Mouse (Mus musculus) CH12.LX (cell line): ENCODE data around the gene Alb. TPM values are rescaled to one million over a fixed set of nuclear protein-coding genes. Genes with fewer than 3 reads are reported as not detected.

Experiments
- DNase-seq: peaks from one replicate; pipeline ENCODE4 v3.0.0-alpha.2; 2013; ENCODE audit errors: extremely low read depth
- H3K27ac ChIP-seq: 2 replicates; pipeline ENCODE4 v1.5.1; 2012; ENCODE audit warnings: low read depth, mild to moderate bottlenecking, control low read depth, moderate library complexity; ENCODE audit not compliant: insufficient read depth
- H3K27me3 ChIP-seq: replicated peaks from 2 replicates; pipeline ENCODE3; 2012; ENCODE audit warnings: inconsistent platforms
- H3K36me3 ChIP-seq, 2 experiments: replicated peaks in 1 of 2; 2 replicates each; pipeline versions ENCODE3 to v1.6.1; 2012; ENCODE audit warnings: inconsistent platforms in 1 of 2, low read length in 1 of 2, mild to moderate bottlenecking in 1 of 2, mixed read lengths in 1 of 2, moderate library complexity in 1 of 2; ENCODE audit not compliant: control insufficient read depth in 1 of 2, insufficient read depth in 1 of 2
- H3K4me1 ChIP-seq, 2 experiments: 2 replicates each; pipeline ENCODE4 v1.6.1; 2012; ENCODE audit warnings: inconsistent platforms in 1 of 2, moderate library complexity in 1 of 2; ENCODE audit not compliant: insufficient read depth in 2 of 2, control insufficient read depth in 1 of 2
- H3K4me2 ChIP-seq: 2 replicates; pipeline ENCODE4 v1.6.1; 2012; ENCODE audit warnings: low read depth, mild to moderate bottlenecking, control low read depth; ENCODE audit not compliant: poor library complexity, insufficient read depth, severe bottlenecking
- H3K4me3 ChIP-seq, 3 experiments: fragments of 150-350 bp in 1 of 3; sonication (generic) in 1 of 3; replicated peaks in 1 of 3; 2 replicates each; pipeline versions ENCODE3 to v1.5.1; 2011 to 2012; ENCODE audit warnings: low read depth in 2 of 3, low read length in 2 of 3, mild to moderate bottlenecking in 2 of 3, moderate library complexity in 2 of 3, control low read depth in 1 of 3, improper control_type of control experiment in 1 of 3, inconsistent platforms in 1 of 3, mixed read lengths in 1 of 3; ENCODE audit not compliant: poor library complexity in 1 of 3
- H3K79me2 ChIP-seq: replicated peaks from 2 replicates; pipeline ENCODE4 v1.6.1; 2012; ENCODE audit warnings: mild to moderate bottlenecking, moderate library complexity; ENCODE audit not compliant: control insufficient read depth, poor library complexity, insufficient read depth, severe bottlenecking; ENCODE audit errors: extremely low read depth
- H3K9ac ChIP-seq: 2 replicates; pipeline ENCODE4 v1.6.1; 2012; ENCODE audit warnings: low read depth, mild to moderate bottlenecking, control low read depth, moderate library complexity; ENCODE audit not compliant: insufficient read depth
- H3K9me3 ChIP-seq: replicated peaks from 2 replicates; pipeline ENCODE3; 2012; ENCODE audit warnings: low read length, inconsistent platforms, mixed read lengths
- CHD1 ChIP-seq: IDR thresholded peaks from 2 replicates; pipeline ENCODE4 v1.6.1; 2012; ENCODE audit warnings: low read depth, low read length, improper control_type of control experiment, inconsistent platforms
- CTCF ChIP-seq, 2 experiments: IDR thresholded peaks in 1 of 2; conservative IDR thresholded peaks in 1 of 2; 2 replicates each; pipeline ENCODE4 v1.5.1; 2011 to 2012; ENCODE audit warnings: low read depth in 2 of 2, low read length in 2 of 2, improper control_type of control experiment in 1 of 2, inconsistent platforms in 1 of 2, mild to moderate bottlenecking in 1 of 2, moderate library complexity in 1 of 2
- E2F4 ChIP-seq: IDR thresholded peaks from 2 replicates; pipeline ENCODE4 v1.6.1; 2011; ENCODE audit warnings: low read depth, low read length, improper control_type of control experiment; ENCODE audit not compliant: insufficient replicate concordance
- ELF1 ChIP-seq: IDR thresholded peaks from 2 replicates; pipeline ENCODE4 v1.6.1; 2014; ENCODE audit warnings: low read depth, mild to moderate bottlenecking, inconsistent platforms, low read length, improper control_type of control experiment
- MAFK ChIP-seq: IDR thresholded peaks from 2 replicates; pipeline ENCODE4 v1.6.1; 2011; ENCODE audit warnings: low read length, improper control_type of control experiment; ENCODE audit not compliant: insufficient replicate concordance
- MEF2A ChIP-seq: IDR thresholded peaks from 2 replicates; pipeline ENCODE4 v1.6.1; 2014; ENCODE audit warnings: low read depth, mild to moderate bottlenecking, inconsistent platforms, low read length, improper control_type of control experiment, borderline replicate concordance
- MXI1 ChIP-seq: IDR thresholded peaks from 2 replicates; pipeline ENCODE4 v1.6.1; 2011; ENCODE audit warnings: mild to moderate bottlenecking, low read depth, low read length, improper control_type of control experiment
- NELFE ChIP-seq: IDR thresholded peaks from 2 replicates; pipeline ENCODE4 v1.6.1; 2011; ENCODE audit warnings: low read depth, low read length, improper control_type of control experiment
- NRF1 ChIP-seq: IDR thresholded peaks from 2 replicates; pipeline ENCODE4 v1.6.1; 2014; ENCODE audit warnings: low read depth, mild to moderate bottlenecking, inconsistent platforms, low read length, improper control_type of control experiment, moderate library complexity
- PAX5 ChIP-seq: IDR thresholded peaks from 2 replicates; pipeline ENCODE4 v1.6.1; 2012; ENCODE audit warnings: low read length, inconsistent platforms, mixed read lengths
- RAD21 ChIP-seq: IDR thresholded peaks from 2 replicates; pipeline ENCODE4 v1.6.1; 2011; ENCODE audit warnings: low read depth, mild to moderate bottlenecking, low read length, improper control_type of control experiment, moderate library complexity
- RCOR1 ChIP-seq: conservative IDR thresholded peaks from 2 replicates; pipeline ENCODE4 v1.6.1; 2012; ENCODE audit warnings: low read depth, mild to moderate bottlenecking, inconsistent platforms, low read length, improper control_type of control experiment
- SMC3 ChIP-seq: IDR thresholded peaks from 2 replicates; pipeline ENCODE4 v1.6.1; 2011; ENCODE audit warnings: low read depth, low read length, improper control_type of control experiment
- TCF12 ChIP-seq: IDR thresholded peaks from 2 replicates; pipeline ENCODE4 v1.6.1; 2014; ENCODE audit warnings: low read depth, mild to moderate bottlenecking, inconsistent platforms, low read length, improper control_type of control experiment
- USF1 ChIP-seq: IDR thresholded peaks from 2 replicates; pipeline ENCODE4 v1.6.1; 2014; ENCODE audit warnings: low read depth, mild to moderate bottlenecking, inconsistent platforms, low read length, improper control_type of control experiment
- ZKSCAN1 ChIP-seq: IDR thresholded peaks from 2 replicates; pipeline ENCODE4 v1.6.1; 2012; ENCODE audit warnings: low read depth, inconsistent platforms, low read length, improper control_type of control experiment, borderline replicate concordance
- dilution Hi-C: fragments of 300-500 bp; cut with MboI; formaldehyde crosslinking; loops from 2 replicates; pipeline ENCODE4 v1.14.3; 2020; ENCODE audit warnings: low sequenced_read_pairs; ENCODE audit not compliant: extremely low pct_unique_long_range_greater_than_20kb, extremely low pct_ligation_motif_present
- in situ Hi-C: fragments of 300-500 bp; cut with MboI; formaldehyde crosslinking; loops from 3 replicates; pipeline ENCODE4 v1.14.3; 2019; ENCODE audit warnings: low sequenced_read_pairs, low pct_ligation_motif_present, low pct_unique_long_range_greater_than_20kb, mixed read lengths
- polyA plus RNA-seq: library from polyadenylated mRNA; unstranded; fragments of >175 nt; gene quantifications from 2 replicates; pipeline ENCODE4 v1.2.1, GENCODE M21; 2012; ENCODE audit warnings: low read depth; ENCODE audit not compliant: insufficient read length
- total RNA-seq, 2 experiments: library from RNA; depleted of rRNA; stranded (reverse); fragments of 300-350 nt in 1 of 2; fragments of >200 nt in 1 of 2; gene quantifications; 2 replicates each; pipeline ENCODE4 v1.2.3; 2012 to 2014

Alb gene
- total and polyA plus RNA-seq, 3 experiments, result 0.40 TPM; not detected in 2

DNA sequence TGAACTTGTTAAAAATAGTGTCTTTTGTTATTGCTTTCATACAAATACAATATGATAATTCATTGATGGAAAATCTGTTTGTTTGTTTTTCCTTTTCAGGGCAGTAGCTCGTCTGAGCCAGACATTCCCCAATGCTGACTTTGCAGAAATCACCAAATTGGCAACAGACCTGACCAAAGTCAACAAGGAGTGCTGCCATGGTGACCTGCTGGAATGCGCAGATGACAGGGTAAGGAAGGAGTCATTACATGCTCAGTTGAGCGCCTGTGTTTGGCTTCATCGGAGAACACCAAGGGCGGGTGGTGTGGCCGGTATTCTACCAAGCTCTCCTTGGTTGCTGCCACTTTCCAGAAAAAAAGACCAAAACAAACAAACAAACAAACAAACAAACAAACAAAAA lies 6.5 kb downstream of the Alb start:
- Histone ChIP-seq H3K27me3 (no peaks in the 10 kb centered on the region), H3K36me3 (no peaks in the 10 kb centered on the region), H3K27ac (no peak overlapping the region), H3K9me3 (no peaks in the 10 kb centered on the region), H3K4me1 (0 out of 4 replicates have a peak, but pooled peaks cover 0 to 5% of the 10 kb centered on the region in 2 experiments), H3K9ac (no peak overlapping the region), H3K79me2 (no peaks in the 10 kb centered on the region), H3K4me2 (no peak overlapping the region), H3K4me3 (no peak overlapping the region)
- DNase-seq, result no peak
- in situ Hi-C loops, result no loop called here
- TF ChIP-seq NRF1, result no peak
- TF ChIP-seq USF1, result no peak
- TF ChIP-seq RCOR1, result no peak
- dilution Hi-C loops, result no loop called here

GRCm38 (mm10) chr5:90470836-90471235 lies 10.1 kb downstream of the Alb start:
- no peaks in the 10 kb centered on the region for H3K79me2 ChIP-seq
- no peaks in the 10 kb centered on the region for H3K27me3 ChIP-seq
- in situ Hi-C loops, result no loop called here
- no peak overlapping the region for H3K4me2 ChIP-seq
- H3K4me3 ChIP-seq, result no peak overlapping the region
- no peak for DNase-seq
- dilution Hi-C loops, result no loop called here
- H3K27ac ChIP-seq, result no peak overlapping the region
- H3K4me1 ChIP-seq, result peaks cover 7 to 11% of the 10 kb centered on the region in 2 experiments
- H3K9me3 ChIP-seq, result no peaks in the 10 kb centered on the region
- no peaks in the 10 kb centered on the region for H3K36me3 ChIP-seq
- no peak for TF ChIP-seq RAD21
- TF ChIP-seq ELF1, result no peak
- TF ChIP-seq PAX5, result no peak
- no peak for TF ChIP-seq E2F4
- TF ChIP-seq ZKSCAN1, result no peak
- TF ChIP-seq NELFE, result no peak
- no peak for TF ChIP-seq SMC3
- no peak for TF ChIP-seq CTCF (conservative IDR thresholded peaks at IDR 0.05 in 1 of 2, IDR thresholded peaks at IDR 0.05 in 1 of 2; ENCODE audit: low read depth in 2 of 2, low read length in 2 of 2)
- TF ChIP-seq TCF12, result no peak
- no peak for TF ChIP-seq MEF2A
- TF ChIP-seq CHD1, result no peak
- TF ChIP-seq MAFK, result no peak
- TF ChIP-seq, all 38 proteins: peak for 0
- no peak overlapping the region for H3K9ac ChIP-seq

DNA sequence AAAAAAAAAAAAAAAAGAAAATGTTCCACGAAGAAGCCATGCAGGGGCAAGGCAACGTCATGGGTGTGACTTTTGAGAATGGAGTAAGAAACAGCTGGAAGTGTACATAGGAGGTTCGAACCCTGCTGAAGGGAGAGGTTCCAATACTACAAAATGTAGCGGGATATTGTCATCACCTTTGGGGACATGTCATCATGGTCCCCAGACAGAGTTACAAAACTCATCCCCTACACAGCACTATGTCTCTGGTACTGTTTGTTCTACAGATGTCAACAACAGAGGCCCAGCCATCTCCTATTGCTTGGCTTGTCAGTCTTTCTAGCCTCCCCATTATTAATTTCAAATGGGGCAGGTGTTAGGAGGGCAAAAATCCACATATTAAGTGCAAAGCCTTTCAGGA lies 13.2 kb downstream of the Alb start:
- no peak overlapping the region for H3K27ac ChIP-seq
- TF ChIP-seq SMC3 (no peak), MXI1 (no peak), PAX5 (no peak)
- no peaks in the 10 kb centered on the region for H3K79me2 ChIP-seq
- H3K27me3 ChIP-seq, result no peaks in the 10 kb centered on the region
- no peak overlapping the region for H3K4me2 ChIP-seq
- no peak overlapping the region for H3K9ac ChIP-seq
- H3K4me1 ChIP-seq, result peaks cover 5 to 13% of the 10 kb centered on the region in 2 experiments
- dilution Hi-C loops, result no loop called here
- H3K4me3 ChIP-seq, result no peak overlapping the region
- H3K36me3 ChIP-seq, result no peaks in the 10 kb centered on the region
- no peaks in the 10 kb centered on the region for H3K9me3 ChIP-seq
- DNase-seq, result no peak
- in situ Hi-C loops, result no loop called here
